Mouse (Mus musculus): ENCODE measurements at regions not wholly inside any gene's neighbourhood (a gene's known extent, or its start where the extent isn't known, plus 50 kb on each side); places are given as distances from the start of the nearest gene placed in this dataset.

DNA sequence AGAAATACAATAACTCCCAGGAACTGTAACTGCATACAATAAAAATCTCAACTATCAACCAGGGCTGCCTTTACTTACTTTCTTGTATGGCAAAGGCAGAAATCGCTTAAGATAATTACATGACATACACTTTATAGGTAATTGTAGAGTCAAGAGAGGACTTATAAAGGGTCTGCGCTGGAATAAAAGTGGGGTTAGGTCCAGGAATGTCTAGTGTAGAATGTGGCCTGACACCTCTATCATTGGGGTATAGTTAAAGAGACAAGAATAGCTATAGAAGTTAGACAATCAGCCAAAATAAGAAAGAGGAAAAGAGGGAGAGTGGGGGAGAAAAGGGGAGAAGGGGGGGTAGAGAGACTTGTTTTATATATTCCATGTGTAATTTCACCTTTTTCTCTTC is 144.8 kb upstream of the Gimd1 start:
- no peak for DNase-seq (ENCODE audit: low read depth, low spot score)

DNA sequence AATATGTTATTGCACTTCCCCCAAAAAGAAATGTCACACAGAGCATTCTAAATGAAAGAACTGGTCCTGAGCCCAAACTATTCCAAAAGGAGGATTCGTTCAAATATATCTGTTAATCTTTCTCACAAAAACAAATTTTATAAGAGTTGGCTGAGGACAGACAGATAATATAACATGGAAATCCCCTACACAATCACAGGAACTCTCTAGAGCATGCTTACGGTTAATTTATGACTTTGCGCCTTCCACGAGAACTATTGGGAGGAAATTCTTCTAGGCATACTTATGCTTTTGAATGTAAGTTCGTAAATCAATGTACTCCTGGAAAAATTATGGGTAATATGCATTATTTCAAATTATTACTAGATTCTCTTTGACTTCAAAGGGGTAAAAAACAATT is 144.1 kb upstream of the Gimd1 start:
- DNase-seq (ENCODE audit: low read depth, low spot score): no peak

DNA sequence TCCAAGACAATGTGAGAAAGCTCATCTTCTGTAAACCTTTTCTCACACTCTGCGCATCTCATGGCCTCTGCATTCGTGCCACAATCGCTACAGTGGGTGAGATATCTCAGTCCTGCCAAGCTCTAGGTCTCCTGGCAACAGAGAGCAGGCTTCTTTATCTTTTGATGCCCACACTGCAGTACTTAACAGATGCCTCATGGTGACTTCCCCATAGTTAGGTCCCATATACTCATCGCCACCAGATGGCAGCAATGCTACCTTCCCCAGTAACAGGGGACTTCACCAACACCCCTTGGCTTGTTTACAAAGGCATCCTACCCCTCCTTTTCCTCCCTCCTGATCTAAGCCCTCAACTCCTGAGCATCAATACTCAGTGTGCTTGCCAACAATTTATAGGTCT is 123.5 kb upstream of the Gimd1 start:
- DNase-seq (ENCODE audit: low read depth, low spot score): peak; percentile 79

DNA sequence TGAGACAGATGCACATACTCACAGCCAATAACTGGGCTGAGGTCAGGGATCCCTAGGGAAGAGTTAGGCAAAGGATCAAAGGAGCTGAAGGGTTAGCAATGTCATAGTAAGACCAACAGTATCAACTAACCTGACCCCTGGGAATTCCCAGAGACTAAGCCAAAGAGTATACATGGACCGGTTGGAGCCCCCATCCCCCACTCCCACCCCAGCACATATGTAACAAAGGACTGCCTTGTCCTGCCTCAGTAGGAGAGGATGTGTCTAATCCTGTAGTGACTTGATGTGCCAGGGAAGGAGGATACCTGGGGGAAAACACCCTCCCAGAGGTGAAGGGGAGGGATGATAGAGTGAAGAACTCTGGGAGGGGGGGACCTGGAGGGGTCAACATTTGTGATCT is 119.4 kb upstream of the Gimd1 start:
- no peak for DNase-seq (ENCODE audit: low read depth, low spot score)

DNA sequence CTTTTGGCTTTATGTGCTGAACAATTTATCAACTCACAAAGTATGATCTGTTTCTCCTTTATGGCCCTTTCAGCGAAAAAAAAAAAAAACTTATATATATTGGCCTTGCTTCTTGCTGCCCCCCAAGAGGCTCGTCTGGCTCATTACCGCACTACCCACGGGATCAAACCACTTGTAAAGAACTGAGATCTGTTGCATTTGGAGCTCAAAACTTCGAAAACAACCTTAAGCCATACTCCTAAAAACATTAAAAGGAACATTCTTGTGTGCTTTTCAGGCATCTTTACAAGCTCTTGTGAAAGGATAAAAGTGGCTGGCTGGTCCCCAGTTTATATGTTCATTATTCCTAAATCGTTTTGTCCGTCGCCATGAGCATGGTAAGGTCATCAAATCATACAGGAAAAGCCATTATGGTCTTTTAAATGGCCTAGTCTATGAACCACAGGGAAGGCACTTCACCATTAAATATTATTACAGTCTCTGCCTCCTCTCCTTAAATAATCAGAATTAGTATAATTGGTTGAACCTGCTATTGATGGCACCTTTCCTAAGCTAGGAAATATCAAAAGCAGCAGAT is 117.0 kb upstream of the Gimd1 start:
- DNase-seq (ENCODE audit: low read depth, low spot score): no peak

DNA sequence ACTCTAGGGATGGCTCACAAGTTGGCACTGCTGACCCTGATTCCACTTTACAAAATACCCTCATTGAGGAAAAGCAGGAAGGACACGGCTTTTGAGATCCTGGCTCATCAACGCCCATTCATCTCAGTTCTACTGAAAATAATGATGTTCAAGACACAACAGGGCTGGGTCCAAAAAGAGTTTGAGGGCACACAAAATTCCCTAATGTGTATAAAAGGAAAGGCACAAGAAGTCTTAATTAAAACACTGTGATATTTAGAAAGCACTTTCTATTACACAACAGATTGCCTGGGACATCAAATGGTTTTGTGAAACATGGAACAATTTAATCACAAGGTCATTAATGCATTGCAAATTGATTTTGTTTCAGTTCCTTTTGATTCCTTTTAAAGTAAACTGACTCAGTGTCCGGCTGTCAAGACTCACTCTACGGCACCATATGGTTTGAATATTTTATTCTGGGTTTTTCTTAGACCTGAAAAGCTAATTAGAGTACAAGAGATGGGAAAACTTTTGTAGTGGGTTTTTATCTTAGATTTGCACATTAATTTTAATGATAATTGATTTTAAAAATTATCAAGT is 96.2 kb upstream of the Gimd1 start:
- no peak for DNase-seq (ENCODE audit: low read depth, low spot score)

DNA sequence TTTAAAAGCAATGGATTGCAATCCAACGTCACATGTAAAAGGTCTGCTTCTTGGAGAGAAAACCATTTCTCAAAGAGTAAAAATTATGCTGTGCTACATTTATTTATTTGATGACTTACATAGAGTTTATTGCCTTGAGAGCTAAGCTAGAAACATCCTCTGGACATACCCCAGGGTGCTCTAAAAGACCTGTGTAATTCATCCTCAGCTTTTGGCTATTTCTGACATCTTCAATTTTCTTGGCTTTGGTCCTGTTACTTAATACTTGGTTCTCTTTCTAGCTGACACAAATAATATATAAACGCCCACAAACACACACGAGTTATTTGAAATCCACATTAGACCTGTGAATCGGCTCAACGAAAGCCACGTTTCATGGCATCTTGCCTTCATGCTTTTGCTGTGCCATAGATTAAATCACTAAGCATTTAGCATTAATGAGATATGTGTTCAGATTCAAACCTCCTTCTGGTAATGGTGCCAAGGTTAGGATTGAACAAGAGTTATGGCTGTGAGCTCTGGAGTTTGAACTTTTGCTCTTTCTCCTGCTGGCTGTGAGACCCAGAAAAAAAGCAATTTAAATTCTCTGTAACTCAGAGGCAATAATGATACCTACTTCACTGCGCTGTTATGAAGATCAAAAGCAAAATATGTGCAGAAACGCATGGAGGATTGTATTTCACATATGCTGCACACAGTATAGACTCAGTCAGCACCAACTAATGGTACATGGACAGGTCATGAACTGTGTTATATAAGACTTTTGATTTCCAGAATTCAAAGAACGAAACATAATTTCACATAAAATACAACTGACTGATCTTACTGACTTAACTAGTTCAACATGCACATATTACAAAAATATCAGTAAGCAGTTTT is 89.6 kb upstream of the Gimd1 start:
- no peak for DNase-seq (ENCODE audit: low read depth, low spot score)

DNA sequence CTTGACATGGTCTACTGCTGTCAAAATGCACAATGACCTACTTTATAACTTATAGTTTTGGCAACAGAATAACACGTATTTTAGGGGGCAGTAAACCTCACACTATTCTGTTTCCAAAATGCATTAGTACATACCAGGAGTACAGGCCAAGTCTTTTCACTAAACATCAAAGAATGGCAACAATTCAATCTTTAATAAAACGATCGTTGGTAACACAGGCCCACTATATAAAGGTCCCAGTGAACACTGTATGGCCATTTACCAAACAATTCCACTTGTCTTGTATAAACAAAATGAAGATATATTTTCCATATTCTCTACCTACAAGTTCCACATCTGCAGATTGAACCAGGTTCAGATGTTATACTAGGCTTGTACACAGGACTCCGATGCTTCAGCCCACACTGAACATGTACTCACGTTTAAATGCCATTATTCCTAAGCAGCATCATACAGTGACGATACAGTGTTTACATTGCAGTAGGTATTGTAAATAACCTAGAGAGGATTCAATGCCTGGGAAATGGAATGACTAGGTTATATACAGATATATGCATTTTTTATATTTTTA is 78.3 kb upstream of the Gimd1 start:
- DNase-seq (ENCODE audit: low read depth, low spot score): no peak

DNA sequence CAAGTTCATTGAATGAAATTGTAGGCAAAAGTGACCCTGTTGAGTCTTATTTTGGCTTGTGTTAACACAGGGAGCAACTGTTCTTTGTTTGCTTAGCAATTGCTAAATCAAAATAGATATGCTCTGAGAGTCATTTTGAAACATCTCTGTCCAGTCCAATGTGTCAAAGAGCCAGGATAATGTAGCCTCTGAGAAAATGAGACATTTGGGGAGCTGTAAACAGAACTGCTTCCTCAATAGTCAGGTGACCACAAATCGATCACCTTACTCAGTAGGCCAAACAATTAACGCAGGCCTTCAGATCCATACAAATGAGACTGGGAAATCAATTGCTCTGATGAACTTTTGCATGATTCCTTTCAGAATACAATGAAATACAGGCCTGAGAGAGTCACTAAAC is 63.9 kb upstream of the Gimd1 start:
- no peak for DNase-seq (ENCODE audit: low read depth, low spot score)

DNA sequence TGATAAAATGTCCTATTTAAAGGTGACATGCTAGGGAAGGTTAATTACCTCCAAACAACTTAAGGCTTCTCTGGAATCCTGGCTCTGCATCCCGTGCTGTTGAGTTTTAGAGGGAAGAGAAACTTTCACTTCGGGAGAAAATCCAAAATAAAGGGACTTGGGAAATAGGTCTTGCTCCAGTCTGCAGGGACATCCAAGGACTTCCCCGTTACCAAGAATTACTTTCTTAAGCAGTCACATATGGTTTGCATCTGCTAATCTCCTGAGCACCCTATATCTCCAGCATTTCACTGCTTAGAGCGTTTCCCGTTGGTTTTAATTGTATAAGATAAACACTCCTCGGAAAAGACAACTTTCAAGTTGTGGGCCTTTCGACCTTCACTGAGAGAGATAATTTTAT is 63.3 kb upstream of the Gimd1 start:
- no peak for DNase-seq (ENCODE audit: low read depth, low spot score)
